Mouse (Mus musculus) Muller cell, postnatal 12 days (primary cell): Measurements from ENCODE around the gene BC061212.
"Not testable (repeated sequence)": the region's sequence is repeated elsewhere in the genome, so short reads cannot be mapped to it uniquely, and the experiment has no call there.

ENCODE experiments used
- DNase-seq: peaks from one replicate; pipeline ENCODE4 v3.0.0-alpha.2; 2015; ENCODE audit errors: inconsistent ontology term

The BC061212 gene

GRCm38 (mm10) chr5:94070445-94070844 is at the start of gene BC061212:
Gene BC061212, minus strand, starts transcription at chr5:94070545.
- not testable (repeated sequence) for DNase-seq

DNA sequence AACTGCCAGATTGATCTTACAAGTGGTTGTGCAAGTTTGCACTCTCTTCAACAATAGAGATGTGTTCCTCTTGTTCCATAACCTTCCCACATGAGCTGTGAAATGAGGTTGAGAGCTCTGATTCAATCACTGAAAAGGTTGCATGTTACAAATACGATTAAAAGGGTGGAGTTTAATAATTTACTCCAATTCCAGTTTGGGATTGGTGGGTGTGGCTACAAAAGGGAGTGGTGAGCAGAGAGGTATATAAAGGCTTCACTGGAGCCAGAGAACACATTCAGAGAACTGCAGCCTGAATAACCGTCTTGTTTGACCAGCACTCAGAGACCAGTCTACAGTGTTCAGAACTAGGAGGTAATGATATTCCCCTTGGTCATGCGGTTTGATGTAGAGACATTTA is 5.7 kb upstream of the BC061212 start, which contains the start of gene Gm6351:
Gene Gm6351, plus strand, starts transcription at position 301 of the 400 bp plus-strand sequence.
- DNase-seq: not testable (repeated sequence)
